Mouse (Mus musculus): ENCODE results near the gene Fut4.

DNA sequence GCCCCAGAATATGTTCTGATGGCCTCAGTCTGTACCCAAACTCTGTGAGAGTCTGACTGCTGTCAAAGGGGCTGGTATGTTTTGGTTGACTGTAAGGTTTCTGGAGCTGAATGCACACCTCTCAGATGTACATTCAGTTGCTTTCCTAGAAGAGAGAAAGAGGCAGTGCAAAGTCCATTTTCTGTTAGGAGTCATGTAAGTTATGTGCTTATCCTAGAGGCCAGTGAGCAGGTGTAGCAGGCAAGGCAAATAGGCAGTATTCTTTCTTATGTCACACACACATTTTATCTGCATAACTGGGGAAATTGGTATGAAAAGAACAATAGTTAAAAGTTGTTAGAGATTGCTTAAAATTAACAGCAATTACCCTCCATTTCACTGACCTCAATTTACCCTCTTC lies 1.8 kb upstream of the Fut4 start:
- TF ChIP-seq POLR2A (IDR thresholded peaks at IDR 0.05; ENCODE audit: control insufficient read depth in 1 of 2, insufficient read depth in 1 of 2, low read depth in 1 of 2, low read length in 2 of 2, poor library complexity in 1 of 2): no peak
- no peak for TF ChIP-seq EP300 (IDR thresholded peaks at IDR 0.05; ENCODE audit: low read depth in 1 of 2, low read length in 2 of 2)
- TF ChIP-seq GABPA (IDR thresholded peaks at IDR 0.05; ENCODE audit: low read depth, low read length): no peak
- no peak for TF ChIP-seq ELF1 (IDR thresholded peaks at IDR 0.05; ENCODE audit: low read depth, low read length)
- no peak for TF ChIP-seq MYC (IDR thresholded peaks at IDR 0.05; ENCODE audit: low read depth, low read length)
- TF ChIP-seq USF1 (IDR thresholded peaks at IDR 0.05; ENCODE audit: low read depth, low read length): no peak
- TF ChIP-seq TAL1 (IDR thresholded peaks at IDR 0.05; ENCODE audit: low read length): no peak; the same call in 1 of the 2 replicates
